Mouse (Mus musculus) erythroblast, embryonic 14.5 days (primary cell): ENCODE results near the gene Dcaf6.

ENCODE experiments used
- GATA1 ChIP-seq: IDR thresholded peaks from 2 replicates; pipeline ENCODE4 v1.6.1; 2012; ENCODE audit warnings: low read length, inconsistent platforms, mixed read lengths
- TAL1 ChIP-seq: IDR thresholded peaks from 3 replicates; pipeline ENCODE4 v1.6.1; 2012; ENCODE audit warnings: low read length, inconsistent platforms, mixed read lengths

DNA sequence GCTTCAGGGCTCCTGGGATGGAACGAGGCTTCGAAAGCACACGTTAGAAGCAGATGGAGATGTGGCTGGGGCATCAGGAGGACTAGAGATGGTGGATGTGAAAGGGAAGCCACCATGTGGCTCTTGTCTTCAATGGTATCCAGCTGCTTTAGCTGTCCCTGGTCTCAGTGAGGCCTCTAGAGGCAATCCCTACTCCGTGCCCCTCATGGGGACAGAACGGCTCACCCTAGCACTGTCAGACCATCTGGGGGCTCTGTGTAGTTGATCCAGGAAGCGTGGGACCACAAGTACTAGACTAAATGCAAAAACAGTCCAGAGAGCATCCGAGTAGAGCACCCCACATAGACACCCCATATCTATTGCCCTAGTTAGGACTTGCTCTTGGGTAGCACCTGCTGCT is 138.4 kb downstream of the Dcaf6 start:
- TF ChIP-seq GATA1 (no peak), TAL1 (no peak)
